Mouse (Mus musculus): ENCODE results near the gene Plppr1.

Gene Plppr1

GRCm38 (mm10) chr4:49108371-49108770 lies 49.3 kb downstream of the Plppr1 start:
- no peak for DNase-seq (ENCODE audit: extremely low read depth, insufficient read length, low spot score)

GRCm38 (mm10) chr4:49109989-49110388 lies 50.9 kb downstream of the Plppr1 start:
- DNase-seq (ENCODE audit: extremely low read depth, insufficient read length, low spot score), result no peak

DNA sequence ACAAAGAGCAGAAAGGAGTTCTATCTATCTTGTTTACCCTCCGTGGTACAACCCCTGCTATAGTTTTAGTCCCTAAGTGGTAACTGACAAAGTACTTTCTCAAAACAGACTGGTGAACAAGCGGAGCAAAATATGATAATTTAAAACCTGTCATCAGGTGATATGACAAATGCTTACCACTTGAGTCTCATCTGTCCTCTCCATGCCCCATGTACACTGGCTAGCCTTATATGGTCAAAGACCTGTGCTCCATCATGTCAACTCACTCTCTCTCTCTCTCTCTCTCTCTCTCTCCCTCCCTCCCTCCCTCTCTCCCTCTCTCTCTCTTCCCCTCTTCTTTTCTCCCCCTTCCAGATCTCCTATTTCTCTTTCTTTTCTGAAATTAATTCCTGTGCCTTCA lies 59.8 kb downstream of the Plppr1 start:
- DNase-seq (ENCODE audit: extremely low read depth, insufficient read length, low spot score), result no peak

- DNase-seq (ENCODE audit: extremely low read depth, insufficient read length, low spot score), result no peak
Measured at GRCm38 (mm10) chr4:49144798-49145197, 85.7 kb downstream of the Plppr1 start.

- no peak for DNase-seq (ENCODE audit: extremely low read depth, insufficient read length, low spot score)
Measured at GRCm38 (mm10) chr4:49148775-49149174, 89.7 kb downstream of the Plppr1 start.

DNA sequence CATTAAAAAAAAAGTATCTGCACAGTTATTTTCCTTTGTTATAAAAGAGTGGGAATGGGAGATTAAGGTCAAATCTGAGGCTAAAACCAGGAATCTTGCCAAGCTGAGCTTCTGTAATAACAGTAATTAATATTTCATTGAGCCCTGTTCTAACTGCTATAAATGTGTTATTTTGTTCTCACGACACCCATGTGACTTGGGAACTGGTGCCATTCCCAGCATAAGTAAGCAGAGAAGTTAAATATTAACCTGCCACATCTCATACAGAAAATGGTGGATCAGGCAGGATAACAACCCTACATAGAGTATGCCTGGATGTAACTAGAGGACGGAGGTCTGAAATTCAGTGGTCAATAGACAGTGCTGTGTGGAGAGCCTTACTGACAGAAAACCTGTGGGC lies 90.2 kb downstream of the Plppr1 start:
- DNase-seq (ENCODE audit: extremely low read depth, insufficient read length, low spot score), result no peak

DNA sequence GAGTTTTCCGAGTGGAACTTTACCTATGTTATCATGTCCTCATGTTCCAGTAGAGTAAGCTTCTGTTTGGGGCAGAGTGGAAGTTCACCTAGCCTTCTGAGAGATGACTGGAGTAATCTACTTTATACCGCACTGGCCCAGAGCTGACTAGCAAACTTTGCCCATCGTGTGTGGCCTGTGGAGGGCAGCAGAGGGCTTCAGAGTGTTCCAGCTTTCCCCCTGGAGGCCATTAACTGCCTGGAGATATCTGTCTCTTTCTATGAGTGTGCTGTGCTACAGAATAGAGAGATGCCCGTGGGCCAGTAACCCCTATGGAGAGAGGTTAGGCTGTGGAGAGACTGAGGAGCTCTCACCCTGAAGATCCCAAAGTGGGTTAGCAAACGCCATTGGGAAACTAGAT lies 94.8 kb downstream of the Plppr1 start:
- DNase-seq (ENCODE audit: extremely low read depth, insufficient read length, low spot score), result peak; percentile 8

- DNase-seq (ENCODE audit: extremely low read depth, insufficient read length, low spot score), result no peak
Measured at GRCm38 (mm10) chr4:49156781-49157180, 97.7 kb downstream of the Plppr1 start.

DNA sequence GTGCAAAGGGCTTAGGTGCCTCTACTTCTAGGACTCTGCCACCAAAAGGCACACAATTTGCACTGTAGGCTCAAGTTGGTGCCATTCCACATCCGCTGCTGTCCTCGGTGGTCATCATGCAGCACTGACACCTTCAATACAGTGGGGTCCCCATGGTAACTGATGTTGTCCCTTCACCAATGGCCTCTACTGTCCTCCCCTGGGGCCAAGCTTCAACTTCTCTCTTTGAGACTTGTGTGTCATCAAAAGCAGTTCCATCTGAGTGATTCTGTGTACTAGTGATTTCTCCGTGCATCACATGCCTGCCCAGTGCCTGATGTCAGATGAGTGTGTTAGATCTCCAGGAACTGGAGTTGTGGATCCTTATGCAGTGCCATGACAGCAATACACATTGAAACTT lies 104.2 kb downstream of the Plppr1 start:
- DNase-seq (ENCODE audit: extremely low read depth, insufficient read length, low spot score), result no peak

- no peak for DNase-seq (ENCODE audit: extremely low read depth, insufficient read length, low spot score)
Measured at GRCm38 (mm10) chr4:49166391-49166790, 107.3 kb downstream of the Plppr1 start.

GRCm38 (mm10) chr4:49167030-49167429 lies 108.0 kb downstream of the Plppr1 start:
- no peak for DNase-seq (ENCODE audit: extremely low read depth, insufficient read length, low spot score)

- DNase-seq (ENCODE audit: extremely low read depth, insufficient read length, low spot score), result no peak
Measured at GRCm38 (mm10) chr4:49169498-49169897, 110.4 kb downstream of the Plppr1 start.

DNA sequence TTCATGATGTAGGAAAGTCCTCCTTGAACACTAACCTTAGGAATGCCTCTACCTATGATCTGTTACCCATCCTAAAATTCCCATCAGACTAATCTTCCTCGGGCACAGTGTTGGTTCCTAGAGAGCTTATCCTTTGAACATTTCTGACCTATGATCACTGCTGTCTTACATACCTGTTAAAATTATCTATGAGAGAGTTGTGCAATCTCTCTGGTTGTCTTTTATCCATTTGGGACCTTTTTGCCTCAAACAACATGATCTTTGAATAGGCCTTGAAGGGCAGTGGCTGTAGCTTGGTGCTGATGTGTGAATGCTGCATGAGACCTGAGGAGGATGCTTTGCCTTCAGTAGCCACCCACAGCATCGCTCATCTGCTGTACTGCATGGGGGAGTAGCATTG lies 119.0 kb downstream of the Plppr1 start:
- no peak for DNase-seq (ENCODE audit: extremely low read depth, insufficient read length, low spot score)

- no peak for DNase-seq (ENCODE audit: extremely low read depth, insufficient read length, low spot score)
Measured at GRCm38 (mm10) chr4:49178891-49179290, 119.8 kb downstream of the Plppr1 start.

DNA sequence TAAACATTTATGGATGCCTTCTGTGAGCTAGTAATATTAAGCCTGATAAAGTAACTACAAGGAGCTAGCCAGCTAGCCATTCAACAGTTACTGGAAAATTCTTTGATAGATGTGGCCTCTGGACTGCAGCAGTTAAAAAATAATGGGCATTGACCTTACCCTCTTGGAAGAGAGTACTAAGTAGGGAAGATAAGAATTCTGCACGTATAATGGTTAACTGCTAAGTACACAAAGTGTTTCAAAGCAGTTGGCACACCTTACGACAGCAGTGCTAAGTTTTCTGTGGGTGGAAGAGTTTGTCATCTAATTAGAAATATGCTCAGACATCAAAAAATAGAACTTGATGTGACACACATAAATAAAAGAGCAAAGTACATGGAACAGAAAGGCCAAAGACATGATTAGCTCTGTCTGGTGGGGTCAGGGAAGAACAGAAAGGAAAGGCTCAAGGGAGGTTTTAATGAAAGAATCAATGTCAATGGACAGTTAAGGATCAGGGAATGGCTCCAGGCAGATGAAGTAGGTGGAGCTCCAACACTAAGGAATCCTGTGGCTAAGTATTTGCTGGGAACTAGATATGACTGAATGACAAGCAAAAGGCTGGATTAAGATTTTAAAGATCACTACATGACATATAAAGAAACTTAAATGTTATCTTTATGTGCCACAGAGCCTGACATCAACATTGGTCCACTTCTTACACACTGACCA lies 120.6 kb downstream of the Plppr1 start:
- DNase-seq (ENCODE audit: extremely low read depth, insufficient read length, low spot score), result no peak

- DNase-seq (ENCODE audit: extremely low read depth, insufficient read length, low spot score), result no peak
Measured at GRCm38 (mm10) chr4:49189991-49190526, 131.0 kb downstream of the Plppr1 start.

- peak; percentile 18 for DNase-seq (ENCODE audit: extremely low read depth, insufficient read length, low spot score)
Measured at GRCm38 (mm10) chr4:49197125-49197747, 138.2 kb downstream of the Plppr1 start.

GRCm38 (mm10) chr4:49210457-49210856 lies 151.4 kb downstream of the Plppr1 start:
- no peak for DNase-seq (ENCODE audit: extremely low read depth, insufficient read length, low spot score)

GRCm38 (mm10) chr4:49211582-49211981 lies 152.5 kb downstream of the Plppr1 start:
- no peak for DNase-seq (ENCODE audit: extremely low read depth, insufficient read length, low spot score)

DNA sequence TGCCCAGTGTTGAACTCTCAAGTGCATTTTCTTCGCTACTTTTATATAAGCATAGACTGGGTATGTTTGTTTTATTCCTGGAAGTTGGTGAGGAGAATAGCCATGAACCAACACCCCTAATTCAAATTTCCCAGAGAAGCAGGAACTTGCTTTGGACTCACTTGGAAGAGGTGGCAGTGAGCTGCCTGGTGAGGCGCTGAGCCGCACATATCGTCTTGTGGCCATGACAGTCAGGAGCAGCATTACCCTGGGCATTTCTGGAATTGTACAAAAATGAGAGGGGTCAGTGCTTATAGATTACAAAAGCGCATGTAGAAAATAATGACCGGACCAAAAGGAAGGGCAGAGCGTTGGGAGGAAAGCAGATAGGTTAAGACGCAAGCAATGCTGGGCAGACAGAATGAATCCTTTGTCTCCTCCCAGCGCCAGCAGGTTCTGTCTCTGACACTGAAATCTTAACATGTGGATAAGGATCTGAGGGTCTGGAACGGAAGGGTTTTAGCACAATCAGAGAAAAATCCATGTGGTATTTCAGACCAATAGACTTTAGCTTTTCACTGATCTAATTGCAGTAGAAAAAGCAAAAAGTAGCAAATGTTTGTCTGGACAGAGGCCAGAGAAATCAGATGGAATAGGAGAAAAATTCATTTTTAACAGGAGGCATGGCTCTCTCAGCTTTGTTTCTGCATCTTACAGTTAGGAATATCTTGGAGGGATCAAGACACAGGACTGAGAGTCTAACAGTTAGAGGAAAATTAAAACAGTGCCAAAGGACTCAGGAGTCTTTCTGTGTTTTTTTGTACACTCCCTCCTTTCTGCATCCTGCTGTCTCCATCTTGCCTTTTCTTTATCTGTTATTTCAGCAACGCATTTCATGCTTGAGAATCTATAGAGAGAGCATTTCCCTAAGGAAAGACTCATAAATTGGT lies 153.8 kb downstream of the Plppr1 start:
- DNase-seq (ENCODE audit: extremely low read depth, insufficient read length, low spot score), result no peak

DNA sequence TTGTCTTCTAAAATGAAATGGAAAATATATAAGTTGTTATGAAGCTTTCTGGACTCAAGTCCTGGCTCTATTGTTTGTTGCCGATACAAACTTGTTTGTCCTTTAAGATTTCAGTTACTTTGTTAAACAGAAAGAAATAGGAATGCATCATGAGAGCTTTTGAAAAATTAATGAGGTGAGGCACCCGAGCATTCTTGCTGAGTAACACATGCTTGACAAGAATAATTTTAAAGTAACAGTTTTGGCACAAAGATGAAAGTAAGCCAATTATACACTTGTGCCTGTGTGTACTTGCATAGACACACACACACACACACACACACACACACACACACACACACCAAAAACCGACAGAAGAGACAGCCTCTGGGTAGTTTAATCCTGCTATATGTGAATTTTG lies 155.3 kb downstream of the Plppr1 start:
- no peak for DNase-seq (ENCODE audit: extremely low read depth, insufficient read length, low spot score)
